Mouse (Mus musculus): ENCODE measurements around the gene Cdca5.
"Not testable (repeated sequence)": the region's sequence is repeated elsewhere in the genome, so short reads cannot be mapped to it uniquely, and the experiment has no call there.

Cdca5 gene

DNA sequence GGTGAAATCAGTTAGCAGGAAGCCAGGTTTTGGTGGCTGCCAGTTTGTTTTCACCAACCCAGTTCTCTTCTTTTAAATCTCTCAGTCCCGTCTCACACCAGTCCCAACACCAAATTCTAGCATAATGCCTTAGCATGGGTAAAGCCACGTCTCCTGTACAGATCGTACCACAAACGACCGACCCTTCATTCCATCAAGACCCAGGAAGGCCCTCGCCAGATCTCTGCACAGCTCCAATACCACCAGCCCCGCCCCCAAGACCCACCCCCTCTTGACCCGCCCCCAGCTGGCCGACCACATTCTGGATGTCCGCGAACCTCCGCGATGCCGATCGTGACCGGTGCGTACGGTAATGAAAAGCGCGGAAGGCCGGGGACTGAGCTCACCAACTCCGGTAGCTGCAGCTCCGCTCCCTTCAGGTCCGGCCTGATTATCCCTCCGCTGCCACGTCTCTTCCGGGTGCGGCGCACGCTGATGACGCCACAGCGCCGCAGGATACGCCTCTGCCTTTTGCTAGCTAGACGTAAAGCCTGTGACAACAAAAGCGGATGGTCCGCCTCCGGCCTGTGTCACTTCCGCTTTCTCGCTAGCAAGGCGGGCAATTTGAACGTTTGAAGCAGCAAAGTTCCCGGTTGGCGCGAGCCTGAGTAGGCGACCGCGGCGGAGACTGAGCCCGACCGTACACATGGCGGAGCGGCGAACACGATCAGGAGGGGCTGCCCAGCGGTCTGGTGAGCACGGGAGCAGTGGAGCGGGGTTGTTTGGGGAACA lies at the start of gene Cdca5, which contains the start of gene Zfpl1:
TSS of gene Cdca5 (plus strand) at position 506 of the 771 bp plus-strand sequence.
TSS of gene Zfpl1 (minus strand) at position 479 of the 771 bp plus-strand sequence.
- in situ Hi-C loops (cut with MboI, MseI): no loop called here

DNA sequence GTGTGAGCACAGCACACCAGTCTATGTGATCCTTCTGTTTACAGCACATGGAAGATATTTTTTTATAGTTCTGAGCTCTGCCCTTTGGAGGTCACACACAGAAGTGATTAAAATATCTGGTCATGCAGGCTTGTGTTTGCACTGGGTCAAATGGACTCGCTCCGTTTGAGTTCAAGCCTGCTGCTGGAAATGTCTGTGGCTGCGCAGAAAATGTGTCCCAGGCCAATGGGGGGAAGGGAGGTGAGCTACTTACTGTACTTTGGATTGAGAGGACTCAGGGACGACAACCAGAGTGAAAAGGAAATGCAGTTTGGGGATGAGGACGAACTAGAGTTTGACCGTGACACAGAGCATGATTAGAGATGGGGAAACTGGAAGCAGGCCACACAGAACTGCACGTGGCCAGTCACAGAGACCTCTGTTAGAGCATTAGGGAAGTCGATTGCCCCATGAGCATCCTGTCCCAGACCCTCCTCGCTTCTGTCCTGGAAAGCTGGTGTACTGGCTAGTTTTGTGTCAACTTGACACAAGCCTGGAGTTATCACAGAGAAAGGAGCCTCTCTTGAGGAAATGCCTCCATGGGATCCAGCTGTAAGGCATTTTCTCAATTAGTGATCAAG lies 48.7 kb upstream of the Cdca5 start:
- in situ Hi-C loops (cut with MboI, MseI): loop anchor here in 1 of 2 experiments (5.0 to 10.0 kb wide), 2 partner anchors 69 to 799 kb away; no protein-coding TSS in a partner anchor

DNA sequence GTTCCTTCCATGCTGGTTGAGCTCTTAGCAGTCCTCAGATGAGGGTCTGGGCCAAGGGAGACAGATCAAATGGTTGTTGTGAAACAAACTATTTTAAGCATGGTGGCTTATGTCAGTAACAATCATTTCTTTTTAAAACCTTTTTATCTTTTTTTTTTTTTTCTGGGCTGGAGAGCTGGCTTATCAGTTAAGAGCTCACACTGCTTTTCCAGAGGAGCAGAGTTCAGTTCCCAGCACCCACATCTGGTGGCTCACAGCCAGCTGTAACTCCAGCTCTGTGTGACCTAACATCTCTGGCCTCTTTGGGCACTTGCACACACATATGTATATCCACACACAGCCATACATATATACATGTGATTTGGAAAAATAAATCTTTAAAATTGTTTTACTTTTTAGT lies 47.1 kb upstream of the Cdca5 start:
- in situ Hi-C loops (cut with MboI, MseI): loop anchor here in 1 of 2 experiments (5.0 to 10.0 kb wide), 2 partner anchors 70 to 797 kb away; no protein-coding TSS in a partner anchor

DNA sequence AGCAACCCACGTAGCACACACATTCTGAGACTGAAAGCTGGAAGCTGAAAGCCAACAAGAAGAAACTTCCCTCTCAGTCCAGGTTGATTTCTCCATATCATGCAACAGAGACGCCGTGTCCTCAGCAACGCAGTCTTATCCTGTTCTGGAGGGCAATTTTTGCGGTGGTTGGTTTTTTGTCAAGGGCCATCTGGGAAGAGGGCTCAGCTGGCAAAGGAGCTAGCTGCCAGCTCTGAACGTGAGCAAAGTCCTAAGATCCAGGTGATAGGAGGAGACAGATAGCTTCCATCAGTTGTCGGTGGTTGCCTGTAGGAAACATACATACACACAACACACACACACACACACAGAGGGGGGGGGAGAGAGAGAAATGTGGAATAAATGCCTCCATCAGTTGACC lies 46.5 kb upstream of the Cdca5 start:
- in situ Hi-C loops (cut with MboI, MseI): loop anchor here in 1 of 2 experiments (5.0 to 10.0 kb wide), 2 partner anchors 71 to 796 kb away; no protein-coding TSS in a partner anchor

DNA sequence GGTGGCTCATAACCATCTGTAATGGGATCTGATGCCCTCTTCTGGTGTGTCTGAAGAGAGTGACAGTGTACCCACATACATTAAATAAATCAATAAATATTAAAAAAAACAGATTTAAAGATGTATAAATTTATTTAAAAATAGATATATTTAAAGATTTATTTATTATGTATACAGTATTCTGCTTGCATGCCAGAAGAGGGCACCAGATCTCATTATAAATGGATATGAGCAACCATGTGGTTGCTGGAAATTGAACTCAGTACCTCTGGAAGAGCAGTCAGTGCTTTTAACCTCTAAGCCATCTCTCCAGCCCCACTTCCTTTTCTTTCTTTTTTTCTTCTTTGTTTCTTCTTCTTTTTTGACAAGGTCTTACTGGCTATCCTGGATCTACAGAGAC lies 44.8 kb upstream of the Cdca5 start:
- in situ Hi-C loops (cut with MboI, MseI): no loop called here

DNA sequence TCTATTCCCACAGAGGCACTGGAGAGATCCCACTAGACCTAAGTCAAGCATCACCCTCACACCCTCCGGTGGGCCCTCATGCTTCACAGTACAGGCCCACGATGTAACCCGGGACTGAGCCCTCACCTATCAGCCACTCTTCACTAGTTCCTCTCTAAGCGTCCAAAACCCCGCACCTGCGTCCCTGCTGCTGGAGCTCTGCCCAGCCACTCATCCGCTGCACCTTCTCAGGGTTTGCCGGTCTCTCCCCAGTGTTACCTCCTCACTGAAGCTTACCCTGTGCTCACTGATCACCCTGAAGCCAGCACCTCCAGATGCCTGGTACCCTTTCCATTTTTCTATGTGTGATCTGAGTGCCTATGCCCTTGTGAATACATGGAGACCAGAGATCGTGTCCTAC lies 42.5 kb upstream of the Cdca5 start:
- in situ Hi-C loops (cut with MboI, MseI): no loop called here

DNA sequence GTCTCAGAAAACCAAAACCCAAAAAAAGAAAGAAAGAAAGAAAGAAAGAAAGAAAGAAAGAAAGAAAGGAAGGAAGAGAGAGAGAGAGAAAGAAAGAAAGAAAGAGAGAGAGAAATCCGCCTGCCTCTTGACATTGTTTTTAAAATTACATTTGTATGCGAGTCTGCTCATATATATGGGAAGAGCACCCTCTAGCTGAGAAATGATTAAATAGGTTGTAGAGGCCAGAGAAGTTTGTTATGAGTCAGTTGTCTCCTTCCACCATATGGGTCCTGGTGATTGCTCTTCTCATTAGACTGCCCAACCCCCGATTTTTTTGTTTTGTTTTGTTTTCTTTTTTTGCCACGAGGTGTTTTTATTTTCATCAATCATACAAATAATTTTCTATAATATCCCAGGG lies 40.7 kb upstream of the Cdca5 start:
- in situ Hi-C loops (cut with MboI, MseI): not testable (repeated sequence)

DNA sequence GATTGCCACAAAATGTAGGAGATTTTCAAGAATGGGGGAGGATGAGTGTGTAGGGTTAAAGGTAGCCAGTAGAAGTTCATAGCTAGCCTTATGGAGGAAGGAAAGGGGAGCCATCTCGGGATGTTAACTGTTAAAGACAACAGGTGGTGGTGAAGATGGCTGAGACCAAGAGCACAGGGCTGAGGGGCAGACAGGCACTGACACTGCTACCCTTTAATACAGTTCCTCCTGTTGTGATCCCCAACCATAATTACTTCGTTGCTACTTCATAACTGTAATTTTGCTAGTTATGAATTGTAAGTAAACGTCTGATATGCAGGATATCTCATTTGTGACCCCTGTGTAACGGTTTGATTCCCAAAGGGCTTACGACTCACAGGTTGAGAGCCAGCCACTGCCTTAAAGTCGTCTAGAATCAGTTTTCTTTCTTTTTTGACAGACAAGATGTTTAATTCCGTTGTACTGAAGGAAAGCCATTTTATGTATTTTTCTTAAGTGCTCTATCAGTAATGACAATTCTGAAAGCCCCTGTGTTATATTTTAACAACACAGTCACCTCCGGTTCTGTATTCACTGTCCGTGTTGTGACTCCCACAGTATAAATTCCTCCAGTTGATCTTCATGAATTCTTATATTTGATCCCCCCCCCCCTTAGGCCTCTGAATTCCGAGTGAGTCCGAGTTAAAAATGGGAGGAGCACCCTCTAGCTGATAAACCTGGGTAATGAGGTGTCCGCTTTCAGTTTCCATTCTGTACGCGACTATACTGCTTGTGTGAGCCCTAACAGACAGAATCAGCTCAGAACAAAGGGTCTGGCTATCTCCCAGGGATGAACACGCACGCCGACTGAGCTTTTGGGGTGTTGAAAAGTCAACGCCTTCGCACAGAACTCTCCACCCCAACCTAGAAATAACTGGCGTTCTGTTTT lies 39.2 kb upstream of the Cdca5 start:
- in situ Hi-C loops (cut with MboI, MseI): no loop called here

DNA sequence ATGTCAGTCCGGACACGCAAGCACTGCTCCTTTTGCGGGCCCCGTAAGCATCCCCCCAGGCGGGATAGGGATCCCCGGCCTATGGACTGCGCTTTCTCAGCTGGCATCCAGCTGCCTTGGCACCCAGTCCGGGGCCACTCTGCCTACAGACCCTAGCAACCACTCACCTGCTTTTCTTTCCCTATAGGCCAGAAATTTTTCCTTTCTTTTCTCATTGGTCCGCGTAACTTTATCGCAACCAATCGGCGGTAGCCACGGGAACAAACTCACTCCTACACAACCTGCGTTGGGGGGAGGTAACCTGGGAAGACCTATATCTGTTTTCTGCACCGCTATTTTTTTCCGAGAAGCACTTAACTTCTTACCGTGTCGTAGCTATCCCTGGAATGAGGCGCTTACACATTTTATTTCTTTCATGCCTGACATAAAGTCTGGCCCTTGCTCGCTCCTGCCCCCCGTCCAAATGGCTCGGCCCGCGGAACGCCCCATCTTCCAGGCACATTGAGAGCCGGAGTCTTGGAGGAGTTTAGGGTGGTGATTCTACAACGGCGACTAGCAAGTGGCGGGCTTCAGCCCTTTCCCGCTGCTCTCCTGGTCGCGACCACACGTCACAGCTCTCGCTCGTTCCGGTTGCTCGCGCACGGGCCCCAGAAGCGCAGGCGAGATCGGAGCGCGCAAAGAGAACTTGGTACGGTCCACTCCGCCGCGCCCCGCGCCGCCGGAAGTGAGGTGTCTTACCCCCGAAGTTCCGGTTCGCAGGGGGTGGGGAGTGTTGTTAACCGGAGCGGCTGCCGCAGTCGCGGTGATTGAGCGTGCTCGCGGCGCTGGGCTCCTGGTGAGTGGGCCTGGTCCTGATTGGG lies 38.3 kb upstream of the Cdca5 start, which contains the start of gene Syvn1:
TSS of gene Syvn1 (plus strand) at position 283 of the 860 bp plus-strand sequence.
- in situ Hi-C loops (cut with MboI, MseI): no loop called here

DNA sequence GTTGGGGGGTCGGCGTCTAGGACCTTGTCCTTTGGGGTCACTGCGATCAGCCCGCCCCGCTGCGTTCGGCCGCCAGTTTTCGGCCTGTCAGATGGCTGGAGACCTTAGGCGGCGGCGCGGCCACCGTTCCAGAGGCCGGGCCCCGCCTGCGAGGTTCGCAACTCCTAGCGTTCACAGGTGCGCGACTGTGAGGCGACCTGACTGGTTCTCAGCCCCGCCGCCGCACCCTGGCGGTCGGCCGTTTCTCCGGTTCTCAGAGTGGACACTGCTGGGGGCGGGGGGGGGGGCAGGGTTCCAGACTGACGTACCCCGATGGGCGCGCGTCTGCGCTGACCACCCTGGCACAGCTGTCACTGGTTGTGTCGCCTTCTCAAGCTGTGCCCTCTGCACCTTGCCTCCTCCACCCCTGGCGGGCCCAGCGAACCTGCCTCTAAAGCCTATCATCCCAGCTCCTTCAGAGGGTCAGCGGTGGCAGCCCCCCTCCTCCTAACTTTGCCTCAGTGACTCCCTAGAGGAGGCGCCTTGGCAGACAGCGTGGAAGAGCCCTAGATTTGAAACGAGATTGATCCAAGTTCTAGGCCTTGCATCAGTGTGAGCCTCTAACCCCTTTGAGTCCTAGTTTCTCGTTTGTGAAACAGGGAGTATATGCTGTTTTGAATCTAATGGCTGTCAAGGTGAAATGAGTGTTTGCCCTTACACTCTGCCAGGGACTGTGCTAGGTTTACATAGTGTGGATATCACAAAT lies 37.5 kb upstream of the Cdca5 start:
- in situ Hi-C loops (cut with MboI, MseI): no loop called here

DNA sequence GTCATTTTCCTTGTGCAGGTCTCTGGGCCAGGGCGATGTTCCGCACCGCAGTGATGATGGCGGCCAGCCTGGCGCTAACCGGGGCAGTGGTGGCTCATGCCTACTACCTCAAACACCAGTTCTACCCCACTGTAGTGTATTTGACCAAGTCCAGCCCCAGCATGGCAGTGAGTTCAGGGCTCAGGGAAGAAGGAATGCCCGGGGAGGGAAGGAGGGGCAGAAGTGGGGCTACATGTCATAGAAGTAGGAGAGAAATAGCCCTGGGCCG lies 37.0 kb upstream of the Cdca5 start:
- in situ Hi-C loops (cut with MboI, MseI): no loop called here

DNA sequence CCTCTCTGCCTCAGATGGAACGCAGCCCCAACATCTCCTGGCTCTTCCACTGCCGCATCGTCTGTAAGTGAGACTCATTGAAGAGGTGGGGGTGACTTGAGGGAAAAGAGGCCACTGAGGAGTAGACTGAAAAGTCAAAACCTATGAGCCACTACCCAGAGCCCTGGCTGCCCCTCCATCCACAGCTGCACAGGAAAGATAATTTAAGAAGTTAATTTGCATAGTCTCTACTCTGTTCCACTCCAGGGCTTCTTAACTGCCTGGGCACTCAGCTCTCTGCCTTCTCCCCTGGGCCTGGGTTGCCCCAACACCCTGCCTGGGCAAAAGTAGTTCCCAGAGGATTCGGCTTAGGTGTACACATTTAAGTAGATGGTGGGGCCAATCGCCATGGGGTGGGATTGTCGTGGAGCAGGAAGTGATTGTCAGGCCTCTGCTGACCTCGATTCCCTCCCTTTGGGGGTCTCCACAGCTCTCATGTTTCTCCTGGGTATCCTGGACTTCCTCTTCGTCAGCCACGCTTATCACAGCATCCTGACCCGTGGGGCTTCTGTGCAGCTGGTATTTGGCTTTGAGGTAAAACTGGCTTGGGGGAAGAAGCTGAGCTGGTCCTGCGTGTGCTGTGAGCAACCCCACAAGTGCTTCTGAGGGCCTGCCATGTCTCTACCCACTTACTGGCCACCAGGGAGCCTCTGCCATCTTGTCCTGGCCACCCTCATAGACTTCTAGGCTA lies 35.9 kb upstream of the Cdca5 start:
- in situ Hi-C loops (cut with MboI, MseI): no loop called here

DNA sequence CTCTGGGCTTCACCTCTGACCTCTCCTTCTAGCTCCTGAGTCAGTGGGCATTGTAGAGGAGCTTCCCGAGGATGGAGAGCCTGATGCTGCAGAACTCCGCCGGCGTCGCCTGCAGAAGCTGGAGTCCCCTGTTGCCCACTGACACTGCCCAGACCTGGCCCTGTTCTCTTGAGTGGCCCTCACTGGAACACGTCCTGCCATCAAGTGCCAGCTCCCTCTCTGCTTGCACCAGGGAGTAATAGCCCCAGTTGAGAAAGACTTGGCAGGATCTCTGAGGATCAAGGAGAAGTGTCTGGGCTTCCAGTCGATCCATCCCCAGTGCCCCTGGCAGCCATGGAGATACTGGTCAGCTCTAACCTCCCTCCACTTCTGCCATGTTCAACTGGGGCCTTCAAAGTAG lies 32.3 kb upstream of the Cdca5 start:
- in situ Hi-C loops (cut with MboI, MseI): no loop called here

DNA sequence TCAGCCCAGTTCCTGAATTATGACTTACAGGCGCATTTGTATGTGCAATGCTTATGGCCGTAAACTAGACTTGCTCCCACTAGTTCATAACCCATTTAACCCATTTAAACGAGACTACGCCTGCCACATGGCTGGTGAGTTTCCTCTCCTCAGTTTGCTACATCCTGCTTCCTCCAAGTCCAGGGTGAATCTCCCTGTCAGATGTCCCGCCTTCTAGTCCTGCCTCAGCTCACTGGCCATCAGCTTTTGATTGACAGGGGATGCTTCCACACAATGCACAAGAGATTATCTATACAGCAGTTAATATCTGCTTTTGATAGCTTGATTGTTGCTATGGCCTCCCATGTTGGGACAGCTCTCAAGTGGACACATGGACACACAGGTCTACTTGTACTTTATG lies 30.5 kb upstream of the Cdca5 start:
- in situ Hi-C loops (cut with MboI, MseI): no loop called here

DNA sequence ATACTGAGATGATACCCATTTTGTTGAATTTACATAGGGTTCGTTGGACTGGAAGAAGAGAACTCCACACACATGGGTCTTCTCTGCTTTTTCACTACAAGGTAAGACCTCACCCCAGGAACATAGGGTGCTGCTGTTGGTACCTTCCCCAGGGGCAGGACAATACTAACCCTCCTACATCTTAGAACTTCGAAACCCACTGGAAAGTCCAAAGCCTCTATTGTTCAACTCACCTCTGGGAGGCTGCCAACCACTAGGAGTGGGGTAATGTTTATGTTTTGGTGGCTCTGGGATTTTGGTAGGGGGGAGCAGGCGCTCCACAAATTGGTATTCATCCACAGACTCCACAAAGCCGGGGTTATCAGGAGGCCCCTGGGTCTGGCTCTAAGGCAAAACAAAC lies 28.1 kb upstream of the Cdca5 start:
- in situ Hi-C loops (cut with MboI, MseI): no loop called here

DNA sequence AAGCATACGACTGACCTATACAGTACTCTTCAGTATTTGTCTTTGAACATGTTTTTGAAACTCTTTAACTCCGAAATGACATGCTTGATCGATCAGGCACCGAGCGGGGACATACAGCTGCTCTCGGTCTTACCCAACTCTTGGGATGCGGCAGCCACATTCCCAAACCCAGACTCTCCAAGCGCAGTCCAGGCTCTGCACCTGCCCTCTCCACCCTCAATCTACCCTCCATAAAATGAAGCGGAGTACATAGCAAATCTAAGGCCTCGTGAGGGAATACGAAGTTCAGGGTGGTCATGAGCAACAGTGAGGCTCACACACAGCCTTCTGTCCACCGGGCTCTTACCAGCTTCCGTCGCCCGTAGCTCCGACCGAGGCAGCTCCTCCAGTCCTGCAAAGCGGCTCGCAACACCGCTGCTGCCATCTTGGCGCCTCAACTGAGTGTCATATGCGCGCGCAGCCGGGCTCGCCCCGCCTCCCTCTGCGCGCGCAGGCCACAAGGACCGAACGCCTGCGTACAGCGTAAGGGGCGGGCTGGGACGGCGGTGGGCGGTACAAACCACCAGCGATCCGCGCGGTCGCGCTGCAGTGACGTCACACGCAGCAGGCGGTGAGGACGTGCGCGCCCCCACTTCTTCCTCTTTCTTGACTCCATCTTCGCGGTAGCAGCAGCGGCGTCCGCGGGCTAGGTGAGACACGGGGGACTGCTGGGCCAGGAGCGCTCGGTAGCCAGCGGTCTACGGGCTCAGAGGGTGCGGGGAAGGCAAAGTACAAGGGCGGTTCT lies 27.3 kb upstream of the Cdca5 start, which contains the start of the genes Mrpl49 and Fau:
TSS of gene Mrpl49 (minus strand) at position 473 of the 784 bp plus-strand sequence.
TSS of gene Fau (plus strand) at position 532 of the 784 bp plus-strand sequence.
- in situ Hi-C loops (cut with MboI, MseI): no loop called here

DNA sequence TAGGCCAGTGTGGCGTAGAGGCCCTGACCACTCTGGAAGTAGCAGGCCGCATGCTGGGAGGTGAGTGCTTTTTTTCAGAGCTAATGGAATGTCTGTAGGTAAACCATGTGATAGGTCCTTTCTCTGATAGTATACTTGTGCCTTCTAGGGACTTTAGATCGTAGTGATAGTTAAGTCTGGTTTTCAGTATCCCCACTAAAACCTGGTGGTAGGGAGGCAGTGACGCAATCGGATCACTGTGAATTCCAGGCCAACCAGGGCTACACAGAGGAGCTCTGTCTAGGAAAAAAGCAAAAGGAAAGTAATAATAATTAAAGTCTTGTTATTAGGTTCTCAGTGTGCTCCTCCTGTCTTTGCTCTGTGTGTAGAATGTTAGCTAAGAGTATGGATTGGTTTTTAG lies 26.3 kb upstream of the Cdca5 start:
- in situ Hi-C loops (cut with MboI, MseI): no loop called here

DNA sequence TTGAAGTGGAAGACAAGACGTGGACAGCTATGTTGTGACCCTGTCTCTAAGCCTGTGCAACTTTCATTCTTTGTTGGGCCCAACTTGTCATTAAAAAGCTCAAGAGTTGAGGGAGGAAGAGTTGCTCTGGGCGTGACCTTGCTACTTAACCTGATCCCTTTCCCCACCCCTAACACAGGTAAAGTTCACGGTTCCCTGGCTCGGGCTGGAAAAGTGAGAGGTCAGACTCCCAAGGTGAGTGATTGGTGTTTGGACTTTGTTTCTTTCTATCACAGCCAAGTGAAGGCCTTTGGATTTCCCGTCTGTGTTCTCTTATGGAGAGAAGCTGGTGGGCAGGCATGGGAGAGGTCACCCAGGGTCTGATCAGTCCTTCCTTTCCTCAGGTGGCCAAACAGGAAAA lies 25.8 kb upstream of the Cdca5 start:
- in situ Hi-C loops (cut with MboI, MseI): no loop called here
